In genomic region chr6:128033172-128033867, GRCm38 (mm10) we compare ENCODE assay signal across 7 mouse cellular contexts.
DNase-seq lines count a peak whose midpoint lies in the region; ATAC-seq and TF ChIP-seq lines count a peak whose summit lies in the region.

No protein-coding gene starts in this region.

- 43% methylated on average over 11 of the region's 11 CpGs for WGBS in forebrain, embryonic 14.5 days
- 29% methylated on average over 11 of the region's 11 CpGs for WGBS in hindbrain, postnatal 0 days
- WGBS in neural tube, embryonic 11.5 days = 37% methylated on average over 11 of the region's 11 CpGs

- no peak overlapping the region for H3K9ac ChIP-seq in forebrain, embryonic 14.5 days (ENCODE audit: low read length)
- H3K9ac ChIP-seq in hindbrain, postnatal 0 days (replicated peaks; ENCODE audit: low read length) = peak overlapping the region; percentile 68
- H3K9ac ChIP-seq in neural tube, embryonic 11.5 days (ENCODE audit: low read length) = no peak overlapping the region

- peaks cover 16% of the 10 kb centered on the region for H3K4me1 ChIP-seq in forebrain, embryonic 14.5 days (ENCODE audit: control insufficient read depth, insufficient read depth, low read length)
- peaks cover 44% of the 10 kb centered on the region for H3K4me1 ChIP-seq in hindbrain, postnatal 0 days (ENCODE audit: insufficient read depth, low read length)
- peaks cover 28% of the 10 kb centered on the region for H3K4me1 ChIP-seq in neural tube, embryonic 11.5 days (ENCODE audit: control insufficient read depth, insufficient read depth, low read length)

- H3K4me2 ChIP-seq in forebrain, embryonic 14.5 days (ENCODE audit: low read length) = peak overlapping the region; percentile 96
- H3K4me2 ChIP-seq in hindbrain, postnatal 0 days (ENCODE audit: low read depth, low read length) = peak overlapping the region; percentile 97
- peak overlapping the region; percentile 96 for H3K4me2 ChIP-seq in neural tube, embryonic 11.5 days (ENCODE audit: low read depth)

- TF ChIP-seq CTCF in hindbrain, postnatal 0 days (IDR thresholded peaks at IDR 0.05; ENCODE audit: low read depth) = no peak

- H3K27ac ChIP-seq in forebrain, embryonic 14.5 days (ENCODE audit: low read depth, low read length) = no peak overlapping the region
- H3K27ac ChIP-seq in hindbrain, postnatal 0 days = no peak overlapping the region; the same call in 1 of the 2 replicates
- H3K27ac ChIP-seq in neural tube, embryonic 11.5 days (ENCODE audit: low read depth, low read length) = no peak overlapping the region

- H3K27me3 ChIP-seq in forebrain, embryonic 14.5 days (replicated peaks; ENCODE audit: control insufficient read depth, insufficient read depth, low read length) = peaks cover 33% of the 10 kb centered on the region
- H3K27me3 ChIP-seq in hindbrain, postnatal 0 days (ENCODE audit: insufficient read depth, low read length) = no peaks in the 10 kb centered on the region
- peaks cover 8% of the 10 kb centered on the region for H3K27me3 ChIP-seq in neural tube, embryonic 11.5 days (ENCODE audit: control insufficient read depth, insufficient read depth, low read length)

- ATAC-seq in forebrain, embryonic 14.5 days = no peak
- ATAC-seq in hindbrain, postnatal 0 days = no peak
- ATAC-seq in neural tube, embryonic 11.5 days (ENCODE audit: insufficient read depth, low FRiP score, low TSS enrichment) = no peak

- H3K4me3 ChIP-seq in forebrain, embryonic 14.5 days (ENCODE audit: low read depth, low read length) = peak overlapping the region; percentile 49
- peak overlapping the region; percentile 56 for H3K4me3 ChIP-seq in hindbrain, postnatal 0 days (ENCODE audit: low read length)
- H3K4me3 ChIP-seq in neural tube, embryonic 11.5 days (ENCODE audit: low read depth, low read length) = peak overlapping the region; percentile 42

- DNase-seq in urinary bladder, postnatal 14 days (ENCODE audit: low spot score) = peak; percentile 33
- no peak for DNase-seq in urinary bladder, postnatal 10 days (ENCODE audit: low spot score)
- no peak for DNase-seq in forebrain, embryonic 14.5 days (ENCODE audit: low spot score)
- DNase-seq in hindbrain, postnatal 0 days (ENCODE audit: low spot score) = no peak
- DNase-seq in neural tube, embryonic 11.5 days (ENCODE audit: low spot score) = no peak
- DNase-seq in right cerebral cortex, adult 18-20 months = no peak
- DNase-seq in ovary, postnatal 10 days (ENCODE audit: low spot score) = no peak

- H3K36me3 ChIP-seq in forebrain, embryonic 14.5 days (ENCODE audit: control insufficient read depth, insufficient read depth, low read length) = no peaks in the 10 kb centered on the region
- no peaks in the 10 kb centered on the region for H3K36me3 ChIP-seq in hindbrain, postnatal 0 days (ENCODE audit: insufficient read depth, low read length)
- H3K36me3 ChIP-seq in neural tube, embryonic 11.5 days (ENCODE audit: control insufficient read depth, insufficient read depth, low read length) = no peaks in the 10 kb centered on the region

- H3K9me3 ChIP-seq in forebrain, embryonic 14.5 days (replicated peaks; ENCODE audit: control insufficient read depth, low read length) = no peaks in the 10 kb centered on the region
- no peaks in the 10 kb centered on the region for H3K9me3 ChIP-seq in hindbrain, postnatal 0 days (ENCODE audit: low read length)
- H3K9me3 ChIP-seq in neural tube, embryonic 11.5 days (ENCODE audit: control insufficient read depth, low read length) = no peaks in the 10 kb centered on the region
